Mouse (Mus musculus) myocyte (in vitro differentiated cells): Measurements from ENCODE around the gene Il17d. TPM values are rescaled to one million over a fixed set of nuclear protein-coding genes. Genes with fewer than 3 reads are reported as not detected.

Source experiments
- H3K27me3 ChIP-seq: one replicate; pipeline ENCODE4 v1.6.1; 2011; ENCODE audit not compliant: control insufficient read depth, insufficient read depth, insufficient read length
- H3K36me3 ChIP-seq: one replicate; pipeline ENCODE4 v1.6.1; 2011; ENCODE audit not compliant: control insufficient read depth, insufficient read depth
- H3K4me2 ChIP-seq: one replicate; pipeline ENCODE4 v1.6.1; 2011; ENCODE audit warnings: low read depth, control low read depth
- H3K4me3 ChIP-seq: one replicate; pipeline ENCODE4 v1.5.1; 2011; ENCODE audit warnings: mild to moderate bottlenecking, control low read depth, moderate library complexity
- H3K79me2 ChIP-seq: one replicate; pipeline ENCODE4 v1.6.1; 2011; ENCODE audit not compliant: control insufficient read depth, insufficient read depth
- H3ac ChIP-seq: one replicate; pipeline ENCODE4 v1.6.1; 2011; ENCODE audit not compliant: control insufficient read depth, insufficient read length
- CEBPB ChIP-seq: IDR thresholded peaks from 2 replicates; pipeline ENCODE4 v1.6.1; 2011; ENCODE audit warnings: mild to moderate bottlenecking, moderate library complexity; ENCODE audit not compliant: poor library complexity, insufficient read depth, severe bottlenecking
- E2F4 ChIP-seq: IDR thresholded peaks from one replicate; pipeline ENCODE4 v1.6.1; 2011; ENCODE audit warnings: mild to moderate bottlenecking, control low read depth, moderate library complexity; ENCODE audit not compliant: insufficient read depth
- MAX ChIP-seq: IDR thresholded peaks from one replicate; pipeline ENCODE4 v1.6.1; 2011; ENCODE audit warnings: low read depth, mild to moderate bottlenecking, control low read depth
- MYOD1 ChIP-seq, 3 experiments: IDR thresholded peaks; one replicate each; pipeline ENCODE4 v1.6.1; 2011; ENCODE audit warnings: control low read depth in 2 of 3, low read depth in 2 of 3, mild to moderate bottlenecking in 2 of 3, moderate library complexity in 1 of 3; ENCODE audit not compliant: insufficient read length in 2 of 3, control insufficient read depth in 1 of 3
- MYOG ChIP-seq, 3 experiments: IDR thresholded peaks; one replicate each; pipeline ENCODE4 v1.6.1; 2011; ENCODE audit warnings: control low read depth in 2 of 3, low read depth in 2 of 3, mild to moderate bottlenecking in 2 of 3; ENCODE audit not compliant: insufficient read length in 2 of 3, control insufficient read depth in 1 of 3, insufficient read depth in 1 of 3
- POLR2A ChIP-seq: IDR thresholded peaks from one replicate; pipeline ENCODE4 v1.6.1; 2011; ENCODE audit warnings: low read depth, mild to moderate bottlenecking, control low read depth, moderate library complexity; ENCODE audit not compliant: insufficient read length
- POLR2AphosphoS2 ChIP-seq: IDR thresholded peaks from one replicate; pipeline ENCODE4 v1.6.1; 2011; ENCODE audit warnings: low read depth, control low read depth; ENCODE audit not compliant: insufficient read length
- REST ChIP-seq: IDR thresholded peaks from one replicate; pipeline ENCODE4 v1.6.1; 2011; ENCODE audit warnings: mild to moderate bottlenecking, control low read depth, moderate library complexity; ENCODE audit not compliant: insufficient read depth, insufficient read length
- SRF ChIP-seq: IDR thresholded peaks from one replicate; pipeline ENCODE4 v1.6.1; 2011; ENCODE audit warnings: low read depth; ENCODE audit not compliant: control insufficient read depth, insufficient read length
- TCF12 ChIP-seq: IDR thresholded peaks from one replicate; pipeline ENCODE4 v1.6.1; 2011; ENCODE audit warnings: mild to moderate bottlenecking, control low read depth; ENCODE audit not compliant: poor library complexity, insufficient read depth, severe bottlenecking
- TCF3 ChIP-seq: IDR thresholded peaks from one replicate; pipeline ENCODE4 v1.6.1; 2011; ENCODE audit warnings: low read depth, control low read depth; ENCODE audit not compliant: insufficient read length
- USF1 ChIP-seq: IDR thresholded peaks from one replicate; pipeline ENCODE4 v1.6.1; 2011; ENCODE audit warnings: low read depth, mild to moderate bottlenecking, control low read depth, moderate library complexity
- polyA plus RNA-seq: library from polyadenylated mRNA; unstranded; fragments of >200 nt; fragmentation: generic; extraction: Trizol; gene quantifications from one replicate; pipeline ENCODE4 v1.2.1, GENCODE M21; 2012; ENCODE audit warnings: missing spikeins

Il17d gene
- polyA plus RNA-seq, 1 experiment = 0.04 TPM

GRCm38 (mm10) chr14:57533214-57533613 is 8.6 kb downstream of the Il17d start:
- Histone ChIP-seq H3ac (no peak overlapping the region), H3K4me3 (no peak overlapping the region), H3K36me3 (no peaks in the 10 kb centered on the region), H3K27me3 (peaks cover 13% of the 10 kb centered on the region), H3K79me2 (no peaks in the 10 kb centered on the region), H3K4me2 (no peak overlapping the region)
- no peak for TF ChIP-seq POLR2A
- no peak for TF ChIP-seq E2F4

GRCm38 (mm10) chr14:57533841-57534240 is 9.3 kb downstream of the Il17d start:
- TF ChIP-seq E2F4 = no peak
- no peak for TF ChIP-seq POLR2AphosphoS2
- no peak for TF ChIP-seq MYOG (IDR thresholded peaks at IDR 0.05; ENCODE audit: control insufficient read depth in 1 of 3, insufficient read depth in 1 of 3, insufficient read length in 2 of 3, low read depth in 2 of 3)
- no peak for TF ChIP-seq POLR2A
- TF ChIP-seq USF1 = no peak
- H3K4me2 ChIP-seq = no peak overlapping the region

GRCm38 (mm10) chr14:57534346-57534745 is 9.8 kb downstream of the Il17d start:
- no peak overlapping the region for H3ac ChIP-seq
- no peaks in the 10 kb centered on the region for H3K36me3 ChIP-seq
- no peak overlapping the region for H3K4me2 ChIP-seq
- no peaks in the 10 kb centered on the region for H3K79me2 ChIP-seq
- peaks cover 13% of the 10 kb centered on the region for H3K27me3 ChIP-seq
- H3K4me3 ChIP-seq = no peak overlapping the region
- TF ChIP-seq TCF12 (no peak), MYOD1 (IDR thresholded peaks at IDR 0.05; ENCODE audit: control insufficient read depth in 1 of 3, insufficient read length in 2 of 3, low read depth in 2 of 3) (peak in 1 of 3 experiments; percentile 28), CEBPB (no peak), POLR2AphosphoS2 (no peak), MYOG (IDR thresholded peaks at IDR 0.05; ENCODE audit: control insufficient read depth in 1 of 3, insufficient read depth in 1 of 3, insufficient read length in 2 of 3, low read depth in 2 of 3) (no peak)

More at GRCm38 (mm10) chr14:57533841-57534240, 9.3 kb downstream of the Il17d start:
- peaks cover 13% of the 10 kb centered on the region for H3K27me3 ChIP-seq
- no peaks in the 10 kb centered on the region for H3K79me2 ChIP-seq
- H3K4me3 ChIP-seq = no peak overlapping the region
- no peak overlapping the region for H3ac ChIP-seq
- no peaks in the 10 kb centered on the region for H3K36me3 ChIP-seq

GRCm38 (mm10) chr14:57534961-57535360 is 10.4 kb downstream of the Il17d start:
- no peaks in the 10 kb centered on the region for H3K79me2 ChIP-seq
- no peak overlapping the region for H3ac ChIP-seq
- H3K36me3 ChIP-seq = no peaks in the 10 kb centered on the region
- TF ChIP-seq MYOD1 (IDR thresholded peaks at IDR 0.05; ENCODE audit: control insufficient read depth in 1 of 3, insufficient read length in 2 of 3, low read depth in 2 of 3) (no peak), SRF (no peak), POLR2A (no peak), POLR2AphosphoS2 (no peak), TCF12 (no peak), MYOG (IDR thresholded peaks at IDR 0.05; ENCODE audit: control insufficient read depth in 1 of 3, insufficient read depth in 1 of 3, insufficient read length in 2 of 3, low read depth in 2 of 3) (no peak), REST (no peak)
- H3K4me3 ChIP-seq = no peak overlapping the region
- peaks cover 13% of the 10 kb centered on the region for H3K27me3 ChIP-seq
- H3K4me2 ChIP-seq = no peak overlapping the region

GRCm38 (mm10) chr14:57535646-57536045 is 11.1 kb downstream of the Il17d start:
- Histone ChIP-seq H3ac (no peak overlapping the region), H3K79me2 (no peaks in the 10 kb centered on the region), H3K4me2 (no peak overlapping the region), H3K36me3 (no peaks in the 10 kb centered on the region), H3K4me3 (no peak overlapping the region), H3K27me3 (peaks cover 13% of the 10 kb centered on the region)
- TF ChIP-seq POLR2A = no peak
- TF ChIP-seq REST = no peak
- peak in 1 of 3 experiments; percentile 18 for TF ChIP-seq MYOD1 (IDR thresholded peaks at IDR 0.05; ENCODE audit: control insufficient read depth in 1 of 3, insufficient read length in 2 of 3, low read depth in 2 of 3)
- TF ChIP-seq USF1 = no peak
- TF ChIP-seq MAX = no peak
- TF ChIP-seq MYOG (IDR thresholded peaks at IDR 0.05; ENCODE audit: control insufficient read depth in 1 of 3, insufficient read depth in 1 of 3, insufficient read length in 2 of 3, low read depth in 2 of 3) = no peak
- no peak for TF ChIP-seq POLR2AphosphoS2

- no peak overlapping the region for H3ac ChIP-seq
- no peaks in the 10 kb centered on the region for H3K36me3 ChIP-seq
- H3K4me3 ChIP-seq = no peak overlapping the region
- peaks cover 13% of the 10 kb centered on the region for H3K27me3 ChIP-seq
- no peak for TF ChIP-seq TCF3
- TF ChIP-seq USF1 = no peak
- no peak for TF ChIP-seq MYOD1 (IDR thresholded peaks at IDR 0.05; ENCODE audit: control insufficient read depth in 1 of 3, insufficient read length in 2 of 3, low read depth in 2 of 3)
- no peak for TF ChIP-seq SRF
- no peak for TF ChIP-seq POLR2AphosphoS2
- TF ChIP-seq TCF12 = no peak
- no peak for TF ChIP-seq MYOG (IDR thresholded peaks at IDR 0.05; ENCODE audit: control insufficient read depth in 1 of 3, insufficient read depth in 1 of 3, insufficient read length in 2 of 3, low read depth in 2 of 3)
- no peak for TF ChIP-seq POLR2A
- TF ChIP-seq REST = no peak
- no peak for TF ChIP-seq MAX
- TF ChIP-seq E2F4 = no peak
- TF ChIP-seq CEBPB = no peak
- no peaks in the 10 kb centered on the region for H3K79me2 ChIP-seq
- no peak overlapping the region for H3K4me2 ChIP-seq
These were observed 12.2 kb downstream of the Il17d start for GRCm38 (mm10) chr14:57536820-57537219.
